In the genomic region with DNA sequence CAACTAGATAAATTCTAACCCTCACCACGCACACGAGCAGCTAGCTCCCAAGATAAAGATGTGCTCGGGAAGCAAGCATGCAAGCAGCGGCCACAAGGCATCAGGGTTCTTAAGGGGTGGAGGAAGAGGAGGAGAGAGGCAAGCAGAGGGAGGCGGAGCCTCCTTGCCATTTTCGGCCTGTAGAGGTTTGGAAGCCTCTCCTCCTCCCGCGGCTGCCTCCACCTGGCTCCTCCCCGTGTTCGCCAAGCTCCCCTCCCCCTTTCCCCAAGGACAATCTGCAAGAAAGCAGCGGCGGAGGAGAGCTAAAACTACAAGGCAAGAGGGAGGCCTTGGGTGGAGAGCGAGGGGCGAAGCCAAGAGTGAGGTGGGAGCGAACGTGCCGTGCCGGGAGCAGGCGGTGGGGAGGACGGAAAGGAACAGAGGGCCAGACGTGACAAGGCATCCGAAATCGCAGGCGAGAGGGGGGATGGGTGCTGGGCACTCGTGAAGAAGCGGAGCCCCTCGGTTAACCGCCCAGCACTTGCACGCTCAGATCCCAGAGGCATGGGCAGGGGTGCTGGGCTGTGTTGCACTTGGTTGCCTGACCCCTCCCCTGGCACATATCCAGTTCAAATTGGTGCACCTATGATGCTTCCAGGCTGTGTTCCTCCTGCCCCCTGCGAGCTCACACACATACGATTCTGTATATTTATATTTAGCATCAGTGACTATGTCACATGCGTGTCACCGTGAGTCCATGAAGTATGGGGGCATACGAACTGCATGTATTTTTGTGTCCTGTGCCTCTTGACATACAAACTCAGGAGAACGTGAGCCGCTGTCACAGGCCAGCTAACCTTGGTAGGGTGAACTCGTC, we compare ENCODE assay signal across 8 mouse cellular contexts. TPM values are rescaled to one million over a fixed set of nuclear protein-coding genes. Genes with fewer than 3 reads are reported as not detected.
DNase-seq lines count a peak whose midpoint lies in the region; ATAC-seq and TF ChIP-seq lines count a peak whose summit lies in the region.

No protein-coding gene starts in this region.

- peak overlapping the region; percentile 86 for H3K27ac ChIP-seq in cortical plate, adult 2 months (ENCODE audit: insufficient read depth, low read length)
- H3K27ac ChIP-seq in hindbrain, postnatal 0 days = peak overlapping the region; percentile 83

- 2% methylated on average over 36 of the region's 37 CpGs for WGBS in hindbrain, postnatal 0 days

- H3K27me3 ChIP-seq in hindbrain, postnatal 0 days (ENCODE audit: insufficient read depth, low read length) = no peaks in the 10 kb centered on the region

- H3K36me3 ChIP-seq in hindbrain, postnatal 0 days (ENCODE audit: insufficient read depth, low read length) = peaks cover 11% of the 10 kb centered on the region; the same call in 1 of the 2 replicates

- peak overlapping the region; percentile 78 for H3K4me2 ChIP-seq in hindbrain, postnatal 0 days (ENCODE audit: low read depth, low read length)

- H3K4me3 ChIP-seq in cortical plate, adult 2 months (ENCODE audit: insufficient read depth, low read length) = peak overlapping the region; percentile 95
- H3K4me3 ChIP-seq in hindbrain, postnatal 0 days (ENCODE audit: low read length) = peak overlapping the region; percentile 75

- peak; percentile 96 for ATAC-seq in hindbrain, postnatal 0 days

- no peak for TF ChIP-seq CTCF in cortical plate, adult 2 months (IDR thresholded peaks at IDR 0.05; ENCODE audit: extremely low read depth, insufficient read depth, low read length)
- TF ChIP-seq CTCF in hindbrain, postnatal 0 days (IDR thresholded peaks at IDR 0.05; ENCODE audit: low read depth) = peak; percentile 25; the same call in 1 of the 2 replicates

- peaks cover 10% of the 10 kb centered on the region for H3K4me1 ChIP-seq in cortical plate, adult 2 months (ENCODE audit: control insufficient read depth, insufficient read depth, low read length)
- peaks cover 14% of the 10 kb centered on the region; the same call in 1 of the 2 replicates for H3K4me1 ChIP-seq in hindbrain, postnatal 0 days (ENCODE audit: insufficient read depth, low read length)

- peak; percentile 87 for TF ChIP-seq POLR2A in cortical plate, adult 2 months (IDR thresholded peaks at IDR 0.05; ENCODE audit: extremely low read depth, insufficient read depth, low read length)

- peak overlapping the region; percentile 89 for H3K9ac ChIP-seq in hindbrain, postnatal 0 days (replicated peaks; ENCODE audit: low read length)

- peak; percentile 89 for DNase-seq in adipocyte (ENCODE audit: low spot score)
- DNase-seq in gastrocnemius, adult 8-10 months (ENCODE audit: low spot score in 2 of 2) = peak; percentile 80 to 87
- peak; percentile 90 for DNase-seq in hindbrain, postnatal 0 days (ENCODE audit: low spot score)
- peak; percentile 86 to 91 for DNase-seq in left cerebral cortex, adult 18-20 months (ENCODE audit: low spot score in 2 of 2)
- peak; percentile 83 to 87 for DNase-seq in lung, postnatal 4 days
- DNase-seq in right cerebral cortex, adult 18-20 months = peak; percentile 94
- DNase-seq in urinary bladder, adult 2 months (ENCODE audit: low spot score) = peak; percentile 67

- no peaks in the 10 kb centered on the region for H3K9me3 ChIP-seq in hindbrain, postnatal 0 days (ENCODE audit: low read length)

RNA-seq across cellular contexts. Expression of a gene that starts 15.0 kb away (rescaled TPM):
- 10.3 and 10.6 TPM in 2 replicates for polyA plus RNA-seq in cortical plate, adult 2 months (2012; rRNA removed)
- 1 to 10 TPM; 7.2 to 10.0 (median 8.5) TPM for total RNA-seq in gastrocnemius, adult 8-10 months (2022)
- 12.7 and 15.0 TPM in 2 replicates for total RNA-seq in hindbrain, postnatal 0 days (2014; rRNA removed)
- 12.5 TPM in 2 replicates for polyA plus RNA-seq in hindbrain, postnatal 0 days (2015; fragmentation: Nextera tagmentation; extraction: Ambion mirVana)
- 10 to 100 TPM; 11.7 to 11.8 TPM for total RNA-seq in left cerebral cortex, adult 18-20 months (2021)
- polyA plus RNA-seq in urinary bladder, adult 2 months (2012; rRNA removed) = 18.4 and 20.0 TPM in 2 replicates

RNA-seq across cellular contexts. Expression of a gene that starts 16.1 kb away (rescaled TPM):
- polyA plus RNA-seq in cortical plate, adult 2 months (2012; rRNA removed) = 391 and 405 TPM in 2 replicates
- 1,000 to 10,000 TPM; 2,927 to 3,255 (median 3,175) TPM for total RNA-seq in gastrocnemius, adult 8-10 months (2022)
- 97.3 and 102 TPM in 2 replicates for total RNA-seq in hindbrain, postnatal 0 days (2014; rRNA removed)
- polyA plus RNA-seq in hindbrain, postnatal 0 days (2015; fragmentation: Nextera tagmentation; extraction: Ambion mirVana) = 91.5 and 94.0 TPM in 2 replicates
- 100 to 1,000 TPM; 399 to 431 TPM for total RNA-seq in left cerebral cortex, adult 18-20 months (2021)
- polyA plus RNA-seq in urinary bladder, adult 2 months (2012; rRNA removed) = 69.9 TPM in 2 replicates

RNA-seq across cellular contexts. Expression of a gene that starts 56.9 kb away (rescaled TPM):
- polyA plus RNA-seq in cortical plate, adult 2 months (2012; rRNA removed) = 66.5 and 69.5 TPM in 2 replicates
- total RNA-seq in gastrocnemius, adult 8-10 months (2022) = 100 to 1,000 TPM; 123 to 141 (median 129) TPM
- total RNA-seq in hindbrain, postnatal 0 days (2014; rRNA removed) = 53.3 and 71.5 TPM in 2 replicates
- polyA plus RNA-seq in hindbrain, postnatal 0 days (2015; fragmentation: Nextera tagmentation; extraction: Ambion mirVana) = 52.3 and 55.9 TPM in 2 replicates
- 10 to 100 TPM; 49.5 to 53.6 TPM for total RNA-seq in left cerebral cortex, adult 18-20 months (2021)
- 56.1 and 59.9 TPM in 2 replicates for polyA plus RNA-seq in urinary bladder, adult 2 months (2012; rRNA removed)

RNA-seq across cellular contexts. Expression of a gene that starts 58.4 kb away (rescaled TPM):
- polyA plus RNA-seq in cortical plate, adult 2 months (2012; rRNA removed) = 22.6 and 23.0 TPM in 2 replicates
- total RNA-seq in gastrocnemius, adult 8-10 months (2022) = not detected
- total RNA-seq in hindbrain, postnatal 0 days (2014; rRNA removed) = 107 and 116 TPM in 2 replicates
- 90.4 and 98.0 TPM in 2 replicates for polyA plus RNA-seq in hindbrain, postnatal 0 days (2015; fragmentation: Nextera tagmentation; extraction: Ambion mirVana)
- 10 to 100 TPM; 22.5 to 23.2 TPM for total RNA-seq in left cerebral cortex, adult 18-20 months (2021)
- polyA plus RNA-seq in urinary bladder, adult 2 months (2012; rRNA removed) = 3.6 and 4.2 TPM in 2 replicates

Comparison
In these comparisons a context has a peak if more than half of its experiments do, and no peak if none do; other contexts are left out.
1. Peak in every context shown above with its lines: DNase-seq, ATAC-seq, H3K4me3 ChIP-seq and H3K27ac ChIP-seq.
2. RNA of a gene that starts 16.1 kb away (total RNA-seq): 2,927 to 3,255 TPM in gastrocnemius, adult 8-10 months; 399 to 431 TPM in left cerebral cortex, adult 18-20 months and 97.3 to 102 TPM in hindbrain, postnatal 0 days; every median in the first group is over 4 times any median in the second.